Mouse (Mus musculus) E14TG2a.4 (cell line): ENCODE data around the gene Nphs2.
"Not testable (repeated sequence)": the region's sequence is repeated elsewhere in the genome, so short reads cannot be mapped to it uniquely, and the experiment has no call there.

ENCODE experiments used
- H3K27me3 ChIP-seq: 2 replicates; pipeline ENCODE4 v1.6.1; 2014; ENCODE audit warnings: low read length, control low read depth; ENCODE audit not compliant: insufficient read depth
- H3K36me3 ChIP-seq: 2 replicates; pipeline ENCODE4 v1.6.1; 2014; ENCODE audit warnings: low read length, control low read depth; ENCODE audit not compliant: insufficient read depth
- H3K4me1 ChIP-seq: replicated peaks from 2 replicates; pipeline ENCODE4 v1.6.1; 2014; ENCODE audit warnings: low read depth, low read length, control low read depth
- H3K4me3 ChIP-seq: replicated peaks from 2 replicates; pipeline ENCODE4 v1.5.1; 2014; ENCODE audit warnings: mild to moderate bottlenecking, low read length
- H3K9me3 ChIP-seq: 2 replicates; pipeline ENCODE4 v1.6.1; 2014; ENCODE audit warnings: low read length, control low read depth
- CTCF ChIP-seq: conservative IDR thresholded peaks from 2 replicates; pipeline ENCODE4 v1.5.1; 2014; ENCODE audit warnings: low read length
- NANOG ChIP-seq: IDR thresholded peaks from 2 replicates; pipeline ENCODE4 v1.6.1; 2014; ENCODE audit warnings: borderline replicate concordance, low read length, mixed read lengths
- POU5F1 ChIP-seq: IDR thresholded peaks from 2 replicates; pipeline ENCODE4 v1.6.1; 2014; ENCODE audit warnings: low read length, borderline replicate concordance

Nphs2 gene

GRCm38 (mm10) chr1:156284851-156285540 lies 25.5 kb upstream of the Nphs2 start:
- H3K4me1 ChIP-seq, result peaks cover 8% of the 10 kb centered on the region
- H3K9me3 ChIP-seq, result no peaks in the 10 kb centered on the region
- H3K27me3 ChIP-seq, result no peaks in the 10 kb centered on the region
- no peak for TF ChIP-seq POU5F1
- TF ChIP-seq NANOG, result no peak
- TF ChIP-seq CTCF, result no peak
- no peak overlapping the region for H3K4me3 ChIP-seq
- no peaks in the 10 kb centered on the region for H3K36me3 ChIP-seq

- Histone ChIP-seq H3K4me3 (no peak overlapping the region), H3K27me3 (no peaks in the 10 kb centered on the region), H3K4me1 (peaks cover 8% of the 10 kb centered on the region), H3K9me3 (no peaks in the 10 kb centered on the region), H3K36me3 (no peaks in the 10 kb centered on the region)
- TF ChIP-seq POU5F1 (no peak), NANOG (no peak), CTCF (no peak)
Measured at GRCm38 (mm10) chr1:156285541-156285896, 25.0 kb upstream of the Nphs2 start.

- TF ChIP-seq CTCF (no peak), POU5F1 (no peak), NANOG (no peak)
Measured at GRCm38 (mm10) chr1:156288556-156289221, 21.8 kb upstream of the Nphs2 start.

GRCm38 (mm10) chr1:156289222-156289587 lies 21.3 kb upstream of the Nphs2 start:
- not testable (repeated sequence) for H3K36me3 ChIP-seq, H3K9me3 ChIP-seq

More at GRCm38 (mm10) chr1:156288556-156289221, 21.8 kb upstream of the Nphs2 start:
- Histone ChIP-seq H3K36me3 (no peaks in the 10 kb centered on the region), H3K27me3 (no peaks in the 10 kb centered on the region), H3K4me3 (no peak overlapping the region), H3K4me1 (peaks cover 8% of the 10 kb centered on the region), H3K9me3 (no peaks in the 10 kb centered on the region)

GRCm38 (mm10) chr1:156290016-156290415 lies 20.5 kb upstream of the Nphs2 start:
- Histone ChIP-seq H3K4me3 (no peak overlapping the region), H3K9me3 (no peaks in the 10 kb centered on the region), H3K4me1 (peaks cover 8% of the 10 kb centered on the region), H3K27me3 (no peaks in the 10 kb centered on the region), H3K36me3 (no peaks in the 10 kb centered on the region)
- TF ChIP-seq CTCF (no peak), POU5F1 (no peak)

More at GRCm38 (mm10) chr1:156289222-156289587, 21.3 kb upstream of the Nphs2 start:
- not testable (repeated sequence) for H3K4me1 ChIP-seq, H3K27me3 ChIP-seq, H3K4me3 ChIP-seq

- Histone ChIP-seq H3K36me3 (no peaks in the 10 kb centered on the region), H3K4me3 (peak within 1 kb of the TSS; percentile 87), H3K9me3 (no peaks in the 10 kb centered on the region), H3K27me3 (peaks cover 60% of the 10 kb centered on the region), H3K4me1 (peaks cover 11% of the 10 kb centered on the region)
- TF ChIP-seq POU5F1 (no peak), NANOG (no peak), CTCF (no peak)
Measured at GRCm38 (mm10) chr1:156302911-156303749, 7.4 kb upstream of the Nphs2 start, which contains the start of gene Tdrd5. Gene Tdrd5 (minus strand): TSS chr1:156303664.

GRCm38 (mm10) chr1:156308595-156308994 lies 1.9 kb upstream of the Nphs2 start:
- Histone ChIP-seq H3K36me3 (no peaks in the 10 kb centered on the region), H3K27me3 (peaks cover 83% of the 10 kb centered on the region), H3K9me3 (no peaks in the 10 kb centered on the region), H3K4me1 (peaks cover 13% of the 10 kb centered on the region), H3K4me3 (no peak overlapping the region)
- TF ChIP-seq POU5F1, result no peak
- TF ChIP-seq CTCF, result no peak
- no peak for TF ChIP-seq NANOG

- peaks cover 11% of the 10 kb centered on the region for H3K27me3 ChIP-seq
- H3K4me3 ChIP-seq, result no peak overlapping the region
- no peaks in the 10 kb centered on the region for H3K9me3 ChIP-seq
- H3K36me3 ChIP-seq, result no peaks in the 10 kb centered on the region
- H3K4me1 ChIP-seq, result no peaks in the 10 kb centered on the region
- TF ChIP-seq NANOG (no peak), CTCF (no peak)
Measured at GRCm38 (mm10) chr1:156323126-156323525, 12.6 kb downstream of the Nphs2 start.
